Mouse (Mus musculus) left cerebral cortex, adult 8-10 months (tissue): ENCODE results near the gene Numa1. TPM values are rescaled to one million over a fixed set of nuclear protein-coding genes. Genes with fewer than 3 reads are reported as not detected.
"Not testable (repeated sequence)": the region's sequence is repeated elsewhere in the genome, so short reads cannot be mapped to it uniquely, and the experiment has no call there.

ENCODE experiments used
- DNase-seq, 2 experiments: peaks; one replicate each; pipeline ENCODE4 v3.0.0; 2022; ENCODE audit warnings: low spot score in 2 of 2
- total RNA-seq, 4 experiments: library from RNA; stranded (reverse); gene quantifications; 2 replicates each; pipeline ENCODE4 v1.2.4; 2022

The Numa1 gene
- total RNA-seq, 4 experiments from 2014 or later = 98.8 to 108 (median 101) TPM

DNA sequence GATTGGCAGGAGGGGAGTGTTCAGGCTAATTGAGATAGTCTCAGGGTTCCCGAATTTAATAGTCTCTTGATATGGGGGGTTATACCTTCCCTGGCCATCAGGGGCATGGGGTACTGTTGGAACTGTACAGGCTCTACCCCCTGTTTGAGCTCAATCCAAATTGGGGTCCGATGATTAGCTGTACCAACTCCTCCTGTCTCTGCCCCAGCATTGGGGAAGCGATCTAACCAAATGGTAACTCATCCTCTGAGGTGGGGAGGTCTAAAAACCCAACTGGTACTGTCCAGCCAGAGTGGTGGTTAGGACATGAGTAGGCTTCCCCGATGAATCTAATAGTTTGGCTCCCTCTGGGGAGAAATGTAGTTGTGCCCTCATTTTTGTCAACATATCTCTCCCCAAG, 3.1 kb downstream of the Numa1 start:
- DNase-seq = no peak

GRCm38 (mm10) chr7:101937569-101937968, 3.7 kb downstream of the Numa1 start:
- no peak for DNase-seq

DNA sequence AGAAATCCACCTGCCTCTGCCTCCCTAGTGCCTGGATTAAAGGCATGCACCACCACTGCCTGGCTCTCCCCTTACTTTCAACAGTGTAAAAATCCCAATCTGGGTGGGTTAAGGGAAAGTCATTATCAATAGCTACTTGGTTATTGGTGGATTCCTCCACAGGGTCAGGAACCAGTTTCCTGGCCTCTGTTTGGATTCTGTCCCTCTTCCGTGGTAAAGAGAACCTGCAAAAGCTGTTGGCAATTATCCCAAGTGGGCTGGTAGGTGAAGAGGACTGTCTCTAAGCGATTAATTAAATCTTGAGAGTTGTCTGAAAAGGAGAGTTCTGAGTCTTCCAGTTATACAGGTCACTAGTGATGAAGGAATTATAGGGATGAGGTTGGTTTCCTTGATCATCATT, 4.4 kb downstream of the Numa1 start:
- DNase-seq = no peak

DNA sequence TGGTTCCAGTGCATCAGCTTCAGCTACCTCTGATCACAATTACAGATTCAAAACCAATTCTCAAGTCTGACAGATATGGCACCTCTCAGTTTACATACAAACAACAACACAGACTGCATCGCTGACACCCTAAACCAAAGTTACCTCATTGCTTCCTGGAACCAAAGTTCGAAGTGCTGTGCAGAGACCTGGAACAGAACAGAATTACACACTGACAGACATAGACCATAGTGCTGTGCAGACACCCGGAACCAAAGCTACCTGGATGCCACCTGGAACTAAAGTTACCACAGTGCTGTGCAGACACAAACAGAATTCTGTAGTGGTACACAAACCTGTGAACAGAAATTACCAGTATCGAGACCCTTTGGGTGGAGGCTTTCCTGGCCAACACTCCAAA, 5.8 kb downstream of the Numa1 start:
- no peak for DNase-seq

DNA sequence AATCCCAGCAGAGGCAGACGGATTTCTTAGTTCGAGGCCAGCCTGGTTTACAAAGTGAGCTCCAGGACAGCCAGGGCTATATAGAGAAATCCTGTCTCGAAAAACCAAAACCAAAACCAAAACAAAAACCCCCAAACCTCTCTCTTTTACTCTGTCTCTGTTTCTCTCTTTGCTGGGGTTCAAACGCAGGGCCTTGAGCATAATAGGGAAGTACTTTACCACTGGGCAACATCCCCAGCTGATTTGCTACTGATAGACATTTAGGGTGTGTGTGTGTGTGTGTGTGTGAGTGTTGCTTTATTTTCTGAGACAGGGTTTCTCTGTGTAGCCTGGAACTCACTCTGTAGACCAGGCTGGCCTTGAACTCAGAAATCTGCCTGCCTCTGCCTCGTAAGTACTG, 15.1 kb downstream of the Numa1 start:
- not testable (repeated sequence) for DNase-seq

DNA sequence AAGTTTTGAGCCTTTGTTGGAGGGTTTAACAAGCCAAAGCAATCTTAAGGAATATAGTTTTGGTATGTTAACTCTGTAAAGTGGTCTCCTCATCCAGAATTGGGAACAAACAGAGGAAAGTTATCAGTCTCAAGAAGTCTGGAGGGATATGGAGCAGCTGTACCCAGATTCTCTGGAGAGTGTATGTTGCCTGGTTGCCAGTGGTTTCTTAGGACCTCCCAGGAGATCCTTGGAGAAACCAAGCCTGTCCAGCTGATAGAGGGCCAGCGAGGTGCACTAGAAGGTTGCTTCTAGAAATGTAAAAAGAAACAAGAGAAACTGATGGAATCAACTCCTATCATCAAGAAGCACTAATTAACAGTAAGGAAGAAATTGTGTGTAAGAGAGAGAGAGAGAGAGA, 17.7 kb downstream of the Numa1 start:
- DNase-seq = no peak

GRCm38 (mm10) chr7:101952098-101952497, 18.2 kb downstream of the Numa1 start:
- DNase-seq = no peak

GRCm38 (mm10) chr7:101954163-101954562, 20.3 kb downstream of the Numa1 start:
- DNase-seq = peak in 1 of 2 experiments; percentile 42

DNA sequence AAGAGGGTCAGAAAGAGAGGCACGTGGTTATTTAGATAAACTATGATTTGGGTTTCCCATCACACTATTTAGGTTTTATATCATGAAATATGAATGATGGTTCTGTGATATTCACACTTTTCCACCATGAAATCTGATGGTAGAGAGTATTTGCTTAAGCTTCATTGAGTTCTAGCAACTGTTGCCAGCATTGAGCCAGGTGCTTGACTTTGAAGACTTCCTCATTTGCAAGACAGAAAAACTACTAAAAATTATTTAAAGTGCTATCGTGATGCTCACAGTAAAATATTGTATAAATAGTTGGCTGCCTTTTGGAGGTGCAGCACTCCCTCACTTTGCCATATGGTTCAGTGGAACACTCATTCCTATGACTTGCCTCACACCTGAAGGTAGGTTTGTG, 21.4 kb downstream of the Numa1 start:
- no peak for DNase-seq

GRCm38 (mm10) chr7:101955862-101956261, 22.0 kb downstream of the Numa1 start:
- no peak for DNase-seq

GRCm38 (mm10) chr7:101956481-101956880, 22.6 kb downstream of the Numa1 start:
- no peak for DNase-seq

DNA sequence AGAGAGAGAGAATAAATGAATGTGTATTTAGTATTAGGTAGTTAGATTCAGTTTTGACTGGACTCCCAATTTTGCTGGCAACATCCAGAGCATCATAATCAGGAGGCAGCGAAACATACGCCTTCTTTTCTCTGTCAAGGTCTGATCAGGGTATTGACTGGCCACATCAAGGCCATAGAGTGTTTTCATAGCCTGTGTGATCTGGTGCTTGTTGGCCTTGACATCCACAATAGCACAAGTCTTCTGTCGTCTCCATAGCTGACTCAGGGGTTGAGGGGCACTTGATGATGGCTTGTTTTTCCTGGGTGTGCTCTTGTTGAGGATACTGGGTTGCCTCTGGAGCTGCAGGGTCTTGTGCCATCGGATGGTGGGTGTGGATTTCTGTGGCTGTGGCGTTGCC, 23.0 kb downstream of the Numa1 start:
- no peak for DNase-seq

DNA sequence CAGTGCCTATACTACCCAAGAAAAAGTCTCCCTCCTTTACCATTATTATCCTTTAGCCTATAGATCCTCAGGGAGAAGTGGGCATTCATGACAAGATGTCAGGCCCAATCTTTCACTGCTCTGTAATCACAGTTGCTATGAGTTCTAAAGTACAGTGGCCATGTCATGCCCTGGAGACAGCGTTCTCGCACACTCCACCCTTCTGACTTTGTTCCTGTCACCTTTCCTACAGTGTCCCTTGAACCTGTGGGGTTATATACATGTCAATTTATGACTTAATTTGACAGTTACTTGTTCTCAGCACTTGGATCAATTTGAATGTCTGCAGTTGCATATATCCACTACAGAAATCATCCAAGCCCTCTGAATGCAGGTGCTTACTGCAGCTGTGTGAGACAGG, 28.9 kb downstream of the Numa1 start:
- no peak for DNase-seq

GRCm38 (mm10) chr7:101963621-101964020, 29.7 kb downstream of the Numa1 start:
- no peak for DNase-seq

DNA sequence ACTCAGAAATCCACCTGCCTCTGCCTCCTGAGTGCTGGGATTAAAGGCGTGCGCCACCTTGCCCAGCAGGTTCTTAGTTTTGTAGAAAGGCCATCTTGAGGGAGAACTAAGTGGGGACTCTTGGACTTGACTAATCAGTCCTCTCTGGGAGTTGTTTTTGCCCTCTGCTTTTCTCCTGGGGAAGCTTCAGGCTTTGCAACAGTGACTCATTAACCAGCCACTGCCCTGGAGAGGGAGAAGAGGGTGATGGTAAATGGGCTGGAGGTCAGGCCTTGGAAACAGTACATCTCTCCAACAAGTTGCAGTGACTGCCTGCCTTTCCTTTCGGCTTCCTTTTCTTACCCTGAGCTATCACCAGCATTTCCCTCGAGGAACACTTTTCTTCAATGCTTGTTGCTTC, 30.6 kb downstream of the Numa1 start:
- DNase-seq = no peak

DNA sequence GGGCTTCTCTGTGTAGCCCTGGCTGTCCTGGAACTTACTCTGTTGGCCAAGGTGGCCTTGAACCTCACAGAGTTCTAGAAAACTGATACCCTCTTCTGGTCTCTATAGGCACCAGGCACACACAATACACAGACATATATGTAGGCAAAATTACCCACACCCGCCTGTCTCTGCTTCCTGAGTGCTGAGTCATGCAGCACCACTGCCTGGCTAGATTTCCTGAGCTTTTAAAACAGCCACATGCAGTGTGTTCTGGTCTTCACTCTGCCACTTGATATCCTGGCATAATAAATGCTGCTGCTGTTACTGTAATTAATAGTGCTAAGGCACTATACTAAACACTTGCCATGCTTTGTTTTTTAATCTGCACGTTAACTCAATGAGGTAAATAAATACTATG, 31.7 kb downstream of the Numa1 start:
- no peak for DNase-seq

- no peak for DNase-seq
These were observed 33.3 kb downstream of the Numa1 start for GRCm38 (mm10) chr7:101967256-101967655.

GRCm38 (mm10) chr7:101968751-101969150, 34.8 kb downstream of the Numa1 start:
- no peak for DNase-seq

GRCm38 (mm10) chr7:101969694-101970428, 36.0 kb downstream of the Numa1 start:
- peak; percentile 69 to 81 for DNase-seq

DNA sequence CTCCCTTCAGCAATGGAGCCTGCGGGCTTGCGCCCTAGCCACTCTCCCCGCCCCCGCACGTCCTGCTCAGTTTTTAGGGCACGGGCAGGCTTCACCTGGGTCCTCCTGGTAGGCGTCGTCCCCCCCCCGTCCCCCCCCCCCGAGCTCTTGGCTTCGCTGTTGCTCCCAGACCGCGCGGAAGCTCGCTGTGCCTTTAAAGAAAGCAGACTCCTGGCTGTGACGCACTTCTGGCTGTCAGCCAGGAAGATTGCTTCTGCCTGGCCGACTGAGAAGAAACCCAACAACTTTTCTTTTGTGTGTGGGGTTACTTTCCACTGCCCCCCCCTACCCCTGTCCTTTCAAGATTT, 36.5 kb downstream of the Numa1 start:
- DNase-seq = peak; percentile 62 to 88

DNA sequence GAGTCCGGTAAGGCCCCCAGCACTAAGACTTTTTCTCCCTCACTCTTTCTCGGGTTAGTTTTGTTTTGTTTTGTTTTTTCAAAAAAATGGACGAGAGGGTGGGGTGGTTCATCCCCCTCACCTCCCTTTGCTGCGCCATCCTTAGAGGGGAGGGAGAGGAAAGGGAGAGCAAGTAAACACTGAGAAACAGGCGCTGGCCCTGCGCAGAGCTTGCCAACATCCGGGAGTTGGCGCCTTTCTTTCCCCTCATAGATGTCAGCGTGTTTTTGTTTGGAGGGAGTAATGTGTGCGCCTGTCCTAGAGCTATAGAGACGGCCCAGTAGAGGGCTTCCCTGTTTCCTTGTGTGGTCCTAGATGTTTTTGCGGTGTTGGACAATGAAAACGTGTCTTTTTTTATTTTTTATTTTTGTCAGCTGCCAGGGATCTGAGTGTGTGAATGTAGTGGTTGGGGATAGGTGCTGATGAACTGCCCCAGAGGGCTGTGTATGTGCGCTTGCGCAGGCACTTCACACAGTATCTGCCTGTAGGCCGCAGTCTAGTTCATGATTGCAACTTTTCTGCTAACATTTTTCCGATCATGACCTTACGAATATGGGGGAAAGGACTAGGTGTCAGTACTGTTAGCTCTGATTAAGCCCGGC, 37.0 kb downstream of the Numa1 start:
- peak; percentile 60 to 72 for DNase-seq

DNA sequence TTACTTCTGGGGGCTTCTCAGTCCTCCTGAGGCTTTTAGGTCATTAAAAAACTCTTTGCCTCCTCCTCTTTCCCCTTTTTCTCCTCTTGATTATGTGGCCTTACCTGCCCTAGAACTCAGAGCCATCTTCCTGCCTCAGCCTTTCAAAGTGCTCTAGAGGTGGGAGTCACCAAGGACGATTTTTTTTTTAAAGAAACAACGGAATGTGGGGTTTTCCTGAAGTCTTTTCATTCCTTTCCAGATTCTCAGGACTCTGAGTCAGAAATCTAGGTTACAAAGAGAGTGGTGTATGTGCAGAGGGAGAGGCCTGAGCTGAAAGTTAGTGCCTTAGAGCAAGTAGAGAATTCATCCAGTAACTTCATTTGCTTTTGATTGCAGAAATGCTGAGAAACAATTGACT, 37.8 kb downstream of the Numa1 start:
- DNase-seq = no peak

- no peak for DNase-seq
These were observed 39.8 kb downstream of the Numa1 start for GRCm38 (mm10) chr7:101973730-101974129.
